Mouse (Mus musculus) Patski (cell line): ENCODE measurements at regions not wholly inside any gene's neighbourhood (a gene's known extent, or its start where the extent isn't known, plus 50 kb on each side); places are given as distances from the start of the nearest gene placed in this dataset.

Experiments
- ATAC-seq: fragments of 100-300 bp; one replicate; pipeline ENCODE4 v1.8.0; 2021
- CTCF ChIA-PET: fragments of 350-600 bp; sonication (Branson Sonifier 250); formaldehyde crosslinking; loops from one replicate; lab custom pipeline; 2022; ENCODE audit warnings: inconsistent platforms; lab: Charles Lee
- POLR2A ChIA-PET: fragments of 350-600 bp; sonication (Branson Sonifier 250); formaldehyde crosslinking; loops from one replicate; lab custom pipeline; 2022; ENCODE audit warnings: antibody characterized with exemption, inconsistent platforms; lab: Charles Lee
- DNase-seq: peaks from one replicate; pipeline ENCODE4 v3.0.0-alpha.2; 2011; ENCODE audit warnings: low read depth, low spot score
- H3K27me3 ChIP-seq: fragments of 371-371 bp; one replicate; pipeline ENCODE4 v1.5.1; 2021
- CTCF ChIP-seq: fragments of 100-300 bp; IDR thresholded peaks from one replicate; pipeline ENCODE4 v1.5.1; 2021
- in situ Hi-C: fragments of 300-500 bp; cut with MboI; formaldehyde crosslinking; loops from 3 replicates; pipeline ENCODE4 v1.11.1; 2018; ENCODE audit warnings: low pct_unique_long_range_greater_than_20kb, mixed read lengths

DNA sequence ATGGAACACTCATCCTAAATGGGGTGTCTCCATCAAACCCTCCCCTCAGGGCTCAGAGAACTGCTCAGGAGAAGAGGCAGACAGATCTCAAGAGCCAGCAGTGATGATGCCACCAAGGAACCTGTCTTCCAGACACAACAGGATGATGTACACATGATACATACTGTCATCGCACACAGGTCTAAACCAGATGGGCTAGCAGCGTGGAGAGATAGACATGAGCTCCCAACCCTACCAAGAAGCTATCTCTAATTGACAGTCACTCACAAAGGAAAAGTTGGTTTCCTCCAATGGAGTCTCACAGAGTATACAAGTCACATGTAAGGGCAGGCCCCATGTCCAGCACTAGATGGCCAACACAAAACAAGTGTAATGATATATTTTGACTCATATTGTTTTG lies 139.9 kb downstream of the Cdca7 start:
- TF ChIP-seq CTCF = no peak
- H3K27me3 ChIP-seq = peaks cover 29% of the 10 kb centered on the region
- in situ Hi-C loops = no loop called here
- POLR2A ChIA-PET = no interaction called here
- no peak for DNase-seq
- no peak for ATAC-seq
- CTCF ChIA-PET = no interaction called here

DNA sequence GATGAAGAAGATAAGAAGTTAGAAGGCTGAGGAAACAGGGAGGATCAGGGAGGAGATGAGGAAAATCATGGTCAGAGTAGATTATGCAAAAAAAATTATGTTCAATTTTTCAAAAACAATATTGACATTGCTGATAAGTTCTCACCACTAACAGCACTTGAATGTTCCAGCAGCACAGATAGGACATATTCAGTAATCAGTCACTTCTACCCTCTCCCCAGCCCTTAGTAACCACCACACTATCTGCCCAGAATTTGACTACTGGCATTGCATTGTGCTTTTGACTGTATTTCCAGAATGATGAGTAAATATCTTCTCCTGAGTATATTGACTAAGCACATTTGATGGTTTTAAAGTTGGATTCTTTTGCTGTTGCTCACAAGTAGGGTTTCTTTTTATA lies 140.5 kb downstream of the Cdca7 start:
- ChIA-PET CTCF (no interaction called here), POLR2A (no interaction called here)
- in situ Hi-C loops = no loop called here
- TF ChIP-seq CTCF = no peak
- H3K27me3 ChIP-seq = peaks cover 30% of the 10 kb centered on the region
- ATAC-seq (no peak), DNase-seq (no peak)

- POLR2A ChIA-PET = no interaction called here
- no peak for TF ChIP-seq CTCF
- H3K27me3 ChIP-seq = peaks cover 30% of the 10 kb centered on the region
- CTCF ChIA-PET = interaction anchor here (1.0 kb wide), 1 partner anchor 17 kb away, joined by 4 read pairs; no protein-coding TSS in a partner anchor
- in situ Hi-C loops = no loop called here
- ATAC-seq = no peak
- DNase-seq = no peak
Observed at GRCm38 (mm10) chr2:72619446-72619845, 143.5 kb downstream of the Cdca7 start.

- in situ Hi-C loops = no loop called here
- TF ChIP-seq CTCF = no peak
- no peak for DNase-seq
Observed at GRCm38 (mm10) chr2:72620182-72620652, 144.3 kb downstream of the Cdca7 start.

GRCm38 (mm10) chr2:72627915-72628314 lies 152.0 kb downstream of the Cdca7 start:
- H3K27me3 ChIP-seq = no peaks in the 10 kb centered on the region
- DNase-seq (peak; percentile 28), ATAC-seq (no peak)
- in situ Hi-C loops = no loop called here
- no peak for TF ChIP-seq CTCF
- CTCF ChIA-PET = interaction anchor here (0.7 to 1.6 kb wide), 4 partner anchors 9 to 95 kb away, joined by 3 to 4 read pairs (median 4); no protein-coding TSS in a partner anchor
- POLR2A ChIA-PET = no interaction called here

More at GRCm38 (mm10) chr2:72620182-72620652, 144.3 kb downstream of the Cdca7 start:
- ChIA-PET POLR2A (no interaction called here), CTCF (interaction anchor here (1.0 to 1.4 kb wide), 2 partner anchors 15 to 18 kb away, joined by 3 to 4 read pairs; no protein-coding TSS in a partner anchor)
- no peak for ATAC-seq
- H3K27me3 ChIP-seq = peaks cover 30% of the 10 kb centered on the region

DNA sequence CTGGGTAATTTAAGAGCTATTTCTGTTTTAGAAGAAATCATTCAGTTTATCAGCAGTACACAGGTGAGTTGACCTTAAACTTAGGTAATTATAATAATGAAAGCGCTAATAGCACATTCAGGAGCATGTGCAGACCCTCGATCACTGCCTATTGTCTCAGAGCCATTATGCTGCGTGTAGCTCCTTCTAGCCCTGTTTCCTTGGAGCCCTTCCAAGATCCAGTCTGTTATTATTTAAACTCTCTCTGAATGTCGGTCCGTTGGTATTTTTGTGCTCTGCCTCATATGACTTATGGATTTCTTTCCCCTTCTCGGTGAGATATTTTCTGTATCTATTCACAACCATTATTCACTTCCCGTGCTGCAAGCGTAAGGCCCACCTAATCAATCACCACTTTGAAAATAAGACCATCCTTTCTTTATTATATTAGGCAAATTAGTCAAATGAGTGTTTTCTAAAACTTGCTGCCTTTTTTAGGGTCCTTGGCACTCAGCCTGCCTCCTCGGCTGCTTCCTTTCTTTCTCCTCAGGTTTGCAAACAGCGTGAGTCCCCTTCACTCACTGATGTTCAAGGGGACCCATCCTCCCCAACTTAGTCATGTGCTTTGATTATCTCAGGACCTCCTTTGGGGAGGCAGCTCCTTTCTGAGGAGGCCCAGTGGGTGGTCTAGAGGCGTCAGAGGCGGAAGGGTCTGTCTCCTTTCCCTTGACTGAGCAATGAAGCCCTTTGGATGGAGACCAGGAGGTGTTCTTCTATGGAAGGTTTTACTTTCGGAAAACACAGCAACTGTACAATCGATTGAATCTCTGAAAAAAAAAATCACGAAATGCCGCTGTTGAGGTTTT lies 152.9 kb downstream of the Cdca7 start:
- POLR2A ChIA-PET = no interaction called here
- no peak for DNase-seq

DNA sequence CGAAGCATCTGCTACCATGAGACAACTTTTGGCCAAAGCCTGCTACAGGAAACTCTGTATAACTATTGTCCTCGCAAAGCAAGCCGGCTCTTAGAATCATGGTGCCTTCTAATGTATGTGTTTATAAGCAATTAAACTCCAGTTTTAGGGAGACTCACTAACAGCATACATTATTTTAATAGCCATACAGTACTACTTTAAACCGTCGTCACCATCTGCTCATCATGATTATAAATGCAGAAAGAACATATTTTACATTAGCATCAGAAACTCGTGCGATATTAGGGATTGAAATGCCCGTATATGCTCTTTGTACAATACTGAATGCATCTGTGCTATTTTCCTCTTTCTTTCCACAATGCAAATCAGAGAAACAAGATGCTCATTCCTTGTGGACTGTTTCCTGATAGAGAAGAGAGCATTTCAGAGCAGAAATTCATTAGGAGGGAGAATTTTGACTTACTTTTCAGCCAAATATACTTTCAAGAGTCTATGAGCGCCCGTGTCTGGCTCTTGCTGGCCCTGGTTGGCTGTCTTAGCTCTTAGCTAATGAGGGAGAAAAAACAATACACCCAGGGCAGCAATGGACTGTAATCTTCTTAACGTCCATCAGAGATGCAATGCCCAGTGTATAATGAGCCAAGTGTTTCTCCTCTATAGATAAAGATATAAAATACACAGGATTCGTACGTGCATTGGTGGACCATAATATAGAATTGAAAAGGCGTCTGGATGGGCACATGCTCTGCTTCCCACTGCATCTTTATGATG lies 153.9 kb downstream of the Cdca7 start:
- ChIA-PET POLR2A (no interaction called here), CTCF (interaction anchor here (1.6 kb wide), 1 partner anchor 93 kb away, joined by 3 read pairs; no protein-coding TSS in a partner anchor)
- no peak for TF ChIP-seq CTCF
- no peaks in the 10 kb centered on the region for H3K27me3 ChIP-seq
- no peak for DNase-seq
- in situ Hi-C loops = no loop called here
- ATAC-seq = no peak

More for the DNA sequence above, 152.9 kb downstream of the Cdca7 start:
- in situ Hi-C loops = no loop called here
- H3K27me3 ChIP-seq = no peaks in the 10 kb centered on the region
- CTCF ChIA-PET = interaction anchor here (1.0 to 1.6 kb wide), 3 partner anchors 10 to 94 kb away, joined by 3 to 4 read pairs (median 4); no protein-coding TSS in a partner anchor
- no peak for TF ChIP-seq CTCF
- ATAC-seq = no peak

GRCm38 (mm10) chr2:72637881-72638620 lies 162.1 kb downstream of the Cdca7 start:
- ChIA-PET CTCF (interaction anchor here (1.2 kb wide), 1 partner anchor 10 kb away, joined by 4 read pairs; no protein-coding TSS in a partner anchor), POLR2A (no interaction called here)
- TF ChIP-seq CTCF = peak; percentile 50
- H3K27me3 ChIP-seq = peaks cover 5% of the 10 kb centered on the region
- DNase-seq = no peak
- no peak for ATAC-seq
- in situ Hi-C loops = no loop called here

DNA sequence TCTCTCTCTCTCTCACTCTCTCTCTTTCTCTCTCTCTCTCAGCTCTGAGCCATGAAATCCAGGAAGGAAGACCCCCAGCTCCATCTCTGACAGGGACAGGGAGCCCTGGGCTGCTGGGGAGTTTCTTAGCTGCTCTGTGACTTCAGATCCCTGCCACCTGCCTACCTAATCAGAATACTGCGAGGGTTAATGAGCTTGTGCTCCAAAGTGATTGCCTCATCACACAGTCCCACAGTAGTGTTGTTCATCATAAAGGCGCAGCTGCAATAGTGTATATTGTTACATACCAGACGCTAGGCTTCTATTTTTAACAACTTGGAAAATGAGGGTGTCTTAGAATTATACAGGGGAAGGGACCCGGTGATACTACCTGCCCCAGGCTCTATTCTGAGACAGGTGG lies 163.1 kb downstream of the Cdca7 start:
- ChIA-PET POLR2A (no interaction called here), CTCF (interaction anchor here (1.2 kb wide), 1 partner anchor 11 kb away, joined by 4 read pairs; no protein-coding TSS in a partner anchor)
- no peak for TF ChIP-seq CTCF
- in situ Hi-C loops = no loop called here
- H3K27me3 ChIP-seq = peaks cover 5% of the 10 kb centered on the region
- no peak for ATAC-seq
- DNase-seq = no peak

- ChIA-PET CTCF (interaction anchor here (1.2 kb wide), 1 partner anchor 12 kb away, joined by 3 read pairs; no protein-coding TSS in a partner anchor), POLR2A (no interaction called here)
- in situ Hi-C loops = no loop called here
- no peak for TF ChIP-seq CTCF
- H3K27me3 ChIP-seq = no peaks in the 10 kb centered on the region
- ATAC-seq (no peak), DNase-seq (no peak)
Observed at GRCm38 (mm10) chr2:72641228-72641627, 165.3 kb downstream of the Cdca7 start.
